Mouse (Mus musculus): Measurements from ENCODE around the gene Aff1. TPM values are rescaled to one million over a fixed set of nuclear protein-coding genes. Genes with fewer than 3 reads are reported as not detected.

Gene Aff1
- polyA plus RNA-seq, 2 experiments: 7.0 to 17.1 TPM

DNA sequence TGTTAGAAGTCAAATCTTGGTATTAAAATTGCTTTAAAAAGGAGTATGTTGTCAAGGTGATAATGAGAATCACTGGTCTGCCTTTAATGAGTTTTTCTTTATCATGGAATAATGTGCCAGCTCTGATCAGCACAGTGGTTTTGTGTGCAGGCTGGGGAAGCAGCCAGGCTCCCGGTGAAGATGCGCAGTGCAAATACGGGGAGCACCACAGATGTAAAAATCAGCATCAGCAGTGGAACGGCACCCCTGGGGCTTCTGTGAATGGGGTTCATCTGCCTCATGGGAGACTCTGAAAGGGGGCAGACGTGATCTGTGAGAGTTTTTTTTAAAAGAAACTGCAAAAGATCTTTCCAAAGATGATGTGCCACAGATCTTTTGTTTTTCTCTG, 162.6 kb downstream of the Aff1 start:
- Histone ChIP-seq H3K27me3 (ENCODE audit: control insufficient read depth, insufficient read depth, low read length) (no peaks in the 10 kb centered on the region), H3K36me3 (replicated peaks; ENCODE audit: control insufficient read depth, insufficient read depth, low read depth) (peaks cover 29% of the 10 kb centered on the region), H3K9ac (replicated peaks) (no peak overlapping the region), H3K4me3 (ENCODE audit: insufficient read depth in 1 of 2, low read depth in 2 of 2, low read length in 2 of 2) (no peak overlapping the region), H3K4me2 (ENCODE audit: low read depth) (no peak overlapping the region), H3K9me3 (ENCODE audit: control insufficient read depth, low read length) (no peaks in the 10 kb centered on the region), H3K27ac (no peak overlapping the region), H3K4me1 (replicated peaks; ENCODE audit: control insufficient read depth in 2 of 2, insufficient read depth in 2 of 2, low read length in 1 of 2) (peaks cover 0 to 8% of the 10 kb centered on the region in 2 experiments; a peak in 2 of 4 replicates)
- WGBS (ENCODE audit: insufficient replicate concordance): 81% methylated on average over 5 of the region's 5 CpGs
- ATAC-seq (ENCODE audit: insufficient read depth) (no peak), DNase-seq (ENCODE audit: low read depth in 3 of 3, low spot score in 3 of 3) (no peak)
- TF ChIP-seq CTCF (IDR thresholded peaks at IDR 0.05; ENCODE audit: low read depth): no peak
- no peak for TF ChIP-seq EP300 (IDR thresholded peaks at IDR 0.05; ENCODE audit: low read depth)

DNA sequence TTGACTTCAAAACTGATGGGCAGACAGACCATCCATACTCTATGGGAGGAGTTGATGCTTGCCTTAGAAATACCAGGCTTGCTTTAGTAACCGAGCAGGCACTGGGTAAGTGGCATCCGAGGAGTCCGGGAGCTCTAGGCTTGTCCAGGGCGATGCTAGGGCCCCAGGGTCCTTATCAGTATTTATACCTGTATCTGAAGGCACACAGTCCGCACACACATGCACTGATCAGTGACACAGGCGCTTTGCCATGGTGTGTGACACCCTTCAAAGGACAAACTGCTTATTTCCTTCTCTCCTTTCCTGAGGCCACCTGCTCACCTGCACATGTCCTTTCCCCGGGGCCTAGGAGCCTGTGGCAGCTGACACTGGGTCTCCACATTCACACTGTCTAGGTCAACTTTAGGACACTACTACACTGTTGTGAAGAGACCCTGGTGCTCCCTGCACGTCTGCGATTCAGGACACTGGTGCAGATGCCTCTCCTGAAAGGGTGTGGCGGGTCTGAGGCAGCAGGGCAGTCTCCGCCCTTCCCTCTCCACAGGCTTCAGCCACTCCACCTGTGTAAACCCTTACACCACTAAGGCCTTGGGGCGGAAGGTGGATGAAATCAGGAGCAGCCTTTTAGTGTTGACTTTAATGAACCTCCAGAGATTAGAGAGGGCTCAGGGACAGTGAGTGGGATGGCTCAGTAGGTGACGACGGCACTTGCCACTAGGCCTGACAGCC, 163.5 kb downstream of the Aff1 start:
- 54% methylated on average over 14 of the region's 14 CpGs for WGBS (ENCODE audit: insufficient replicate concordance)
- DNase-seq (ENCODE audit: low read depth in 3 of 3, low spot score in 3 of 3) (no peak), ATAC-seq (ENCODE audit: insufficient read depth) (peak; percentile 65)
- Histone ChIP-seq H3K4me1 (replicated peaks; ENCODE audit: control insufficient read depth in 2 of 2, insufficient read depth in 2 of 2, low read length in 1 of 2) (peaks cover 0 to 8% of the 10 kb centered on the region in 2 experiments; a peak in 2 of 4 replicates), H3K36me3 (replicated peaks; ENCODE audit: control insufficient read depth, insufficient read depth, low read depth) (peaks cover 23% of the 10 kb centered on the region), H3K4me2 (ENCODE audit: low read depth) (no peak overlapping the region), H3K27me3 (ENCODE audit: control insufficient read depth, insufficient read depth, low read length) (no peaks in the 10 kb centered on the region), H3K9me3 (ENCODE audit: control insufficient read depth, low read length) (no peaks in the 10 kb centered on the region), H3K27ac (no peak overlapping the region), H3K9ac (replicated peaks) (no peak overlapping the region), H3K4me3 (ENCODE audit: insufficient read depth in 1 of 2, low read depth in 2 of 2, low read length in 2 of 2) (no peak overlapping the region)
- TF ChIP-seq CTCF (IDR thresholded peaks at IDR 0.05; ENCODE audit: low read depth): no peak
- no peak for TF ChIP-seq EP300 (IDR thresholded peaks at IDR 0.05; ENCODE audit: low read depth)

DNA sequence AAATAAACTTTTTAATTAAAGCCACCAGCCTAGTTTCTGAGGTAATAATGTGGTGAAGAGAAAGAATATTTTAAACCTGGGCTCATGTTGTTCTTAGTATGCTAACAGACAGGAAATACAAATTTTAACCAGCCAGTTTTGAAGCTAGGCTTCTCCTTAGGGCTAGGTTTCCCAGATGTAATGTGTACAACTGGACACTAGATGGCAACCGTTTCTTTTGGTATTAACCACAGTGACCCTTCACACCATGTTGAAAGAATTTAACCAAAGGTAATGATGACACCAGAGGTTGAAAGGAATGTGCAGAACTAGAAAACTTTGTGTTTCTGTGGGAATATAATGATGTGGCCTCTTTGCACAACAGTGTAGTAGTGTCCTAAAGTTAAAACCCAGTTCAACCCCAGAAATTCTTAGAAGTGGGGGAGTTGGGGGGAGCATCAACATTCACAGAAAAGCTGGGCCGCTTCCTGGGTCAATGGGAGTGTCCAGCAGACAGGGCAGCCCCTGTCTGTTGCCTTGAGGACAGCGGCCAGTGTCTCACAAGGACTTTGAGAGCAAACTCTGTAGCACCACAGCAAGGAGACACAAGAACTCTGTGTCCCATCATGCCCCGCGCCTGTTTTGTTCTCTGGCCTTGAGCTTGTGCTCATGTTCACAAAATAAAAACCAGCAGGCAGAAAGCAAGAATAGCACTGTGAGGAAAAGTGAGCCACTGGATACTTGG, 164.3 kb downstream of the Aff1 start:
- DNase-seq (ENCODE audit: low read depth in 3 of 3, low spot score in 3 of 3) (peak; percentile 26 to 35 (median 33)), ATAC-seq (ENCODE audit: insufficient read depth) (peak; percentile 49; the same call in 1 of the 2 replicates)
- peaks cover 0 to 8% of the 10 kb centered on the region in 2 experiments; a peak in 2 of 4 replicates for H3K4me1 ChIP-seq (replicated peaks; ENCODE audit: control insufficient read depth in 2 of 2, insufficient read depth in 2 of 2, low read length in 1 of 2)
- no peak overlapping the region for H3K4me2 ChIP-seq (ENCODE audit: low read depth)
- no peaks in the 10 kb centered on the region for H3K27me3 ChIP-seq (ENCODE audit: control insufficient read depth, insufficient read depth, low read length)
- whole genome bisulfite sequencing (ENCODE audit: insufficient replicate concordance): 63% methylated on average over 5 of the region's 5 CpGs
- no peak overlapping the region for H3K27ac ChIP-seq
- no peaks in the 10 kb centered on the region for H3K9me3 ChIP-seq (ENCODE audit: control insufficient read depth, low read length)
- no peak overlapping the region for H3K9ac ChIP-seq (replicated peaks)
- no peak overlapping the region for H3K4me3 ChIP-seq (ENCODE audit: insufficient read depth in 1 of 2, low read depth in 2 of 2, low read length in 2 of 2)
- peaks cover 15% of the 10 kb centered on the region for H3K36me3 ChIP-seq (replicated peaks; ENCODE audit: control insufficient read depth, insufficient read depth, low read depth)
- TF ChIP-seq EP300 (IDR thresholded peaks at IDR 0.05; ENCODE audit: low read depth): no peak
- TF ChIP-seq CTCF (IDR thresholded peaks at IDR 0.05; ENCODE audit: low read depth): peak; percentile 54

DNA sequence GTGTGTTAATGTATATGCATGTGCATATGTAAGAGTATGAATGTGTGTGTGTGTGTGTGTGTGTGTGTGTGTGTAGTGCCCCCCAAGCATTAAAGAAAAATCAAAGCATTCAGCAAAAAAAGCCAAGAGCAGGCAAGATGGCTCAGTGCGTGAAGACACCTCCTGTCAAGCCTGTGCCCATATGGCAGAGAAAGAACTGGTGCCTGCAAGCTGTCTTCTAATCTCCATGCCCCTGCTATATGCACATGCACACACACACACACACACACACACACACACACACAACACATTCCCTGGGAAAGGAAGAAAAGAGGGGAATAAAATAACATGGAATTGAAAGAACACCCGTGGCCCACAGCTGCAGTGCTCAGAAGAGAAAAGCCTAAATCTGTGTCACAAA, 165.0 kb downstream of the Aff1 start:
- WGBS (ENCODE audit: insufficient replicate concordance): 82% methylated on average over 2 of the region's 2 CpGs
- no peak overlapping the region for H3K4me2 ChIP-seq (ENCODE audit: low read depth)
- no peaks in the 10 kb centered on the region for H3K27me3 ChIP-seq (ENCODE audit: control insufficient read depth, insufficient read depth, low read length)
- H3K9me3 ChIP-seq (ENCODE audit: control insufficient read depth, low read length): no peaks in the 10 kb centered on the region
- peaks cover 0 to 8% of the 10 kb centered on the region in 2 experiments; a peak in 2 of 4 replicates for H3K4me1 ChIP-seq (replicated peaks; ENCODE audit: control insufficient read depth in 2 of 2, insufficient read depth in 2 of 2, low read length in 1 of 2)
- no peak overlapping the region for H3K4me3 ChIP-seq (ENCODE audit: insufficient read depth in 1 of 2, low read depth in 2 of 2, low read length in 2 of 2)
- peaks cover 8% of the 10 kb centered on the region for H3K36me3 ChIP-seq (replicated peaks; ENCODE audit: control insufficient read depth, insufficient read depth, low read depth)
- no peak for TF ChIP-seq EP300 (IDR thresholded peaks at IDR 0.05; ENCODE audit: low read depth)
- no peak for TF ChIP-seq CTCF (IDR thresholded peaks at IDR 0.05; ENCODE audit: low read depth)
- ATAC-seq (ENCODE audit: insufficient read depth): no peak
- no peak overlapping the region for H3K27ac ChIP-seq
- DNase-seq (ENCODE audit: low read depth in 3 of 3, low spot score in 3 of 3): no peak
- no peak overlapping the region for H3K9ac ChIP-seq (replicated peaks)

DNA sequence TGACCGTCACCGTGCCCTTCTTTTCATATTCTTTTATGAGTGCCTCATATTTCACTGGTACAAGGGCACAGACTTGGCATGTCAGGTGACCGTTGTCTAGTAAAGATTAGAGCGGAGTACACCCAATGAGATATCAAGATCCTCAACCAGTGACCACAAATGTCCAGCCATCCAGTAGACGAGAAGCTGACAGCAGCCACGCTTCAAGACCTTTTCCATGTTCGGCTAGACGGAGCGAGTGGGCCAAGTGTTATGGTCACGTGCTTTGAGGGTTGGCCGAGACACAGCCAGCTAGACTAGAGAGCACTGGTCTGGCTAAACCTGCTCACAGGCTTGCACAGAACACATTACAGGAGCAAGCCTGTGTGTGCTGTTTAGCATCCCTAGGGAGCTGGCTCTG, 168.4 kb downstream of the Aff1 start:
- WGBS (ENCODE audit: insufficient replicate concordance): 82% methylated on average over 11 of the region's 11 CpGs
- no peak overlapping the region for H3K4me2 ChIP-seq (ENCODE audit: low read depth)
- H3K4me1 ChIP-seq (replicated peaks; ENCODE audit: control insufficient read depth in 2 of 2, insufficient read depth in 2 of 2, low read length in 1 of 2): peaks cover 0 to 4% of the 10 kb centered on the region in 2 experiments; a peak in 2 of 4 replicates
- no peak overlapping the region for H3K4me3 ChIP-seq (ENCODE audit: insufficient read depth in 1 of 2, low read depth in 2 of 2, low read length in 2 of 2)
- no peak overlapping the region for H3K27ac ChIP-seq
- no peak for DNase-seq (ENCODE audit: low read depth in 3 of 3, low spot score in 3 of 3)
- no peaks in the 10 kb centered on the region for H3K36me3 ChIP-seq (replicated peaks; ENCODE audit: control insufficient read depth, insufficient read depth, low read depth)
- TF ChIP-seq EP300 (IDR thresholded peaks at IDR 0.05; ENCODE audit: low read depth) (no peak), CTCF (IDR thresholded peaks at IDR 0.05; ENCODE audit: low read depth) (no peak)
- ATAC-seq (ENCODE audit: insufficient read depth): no peak
- H3K9ac ChIP-seq (replicated peaks): no peak overlapping the region
- H3K27me3 ChIP-seq (ENCODE audit: control insufficient read depth, insufficient read depth, low read length): no peaks in the 10 kb centered on the region
- no peaks in the 10 kb centered on the region for H3K9me3 ChIP-seq (ENCODE audit: control insufficient read depth, low read length)

All from liver, embryonic 14.5 days (tissue).